Mouse (Mus musculus): ENCODE measurements around the gene Zfand5.

Zfand5 gene

DNA sequence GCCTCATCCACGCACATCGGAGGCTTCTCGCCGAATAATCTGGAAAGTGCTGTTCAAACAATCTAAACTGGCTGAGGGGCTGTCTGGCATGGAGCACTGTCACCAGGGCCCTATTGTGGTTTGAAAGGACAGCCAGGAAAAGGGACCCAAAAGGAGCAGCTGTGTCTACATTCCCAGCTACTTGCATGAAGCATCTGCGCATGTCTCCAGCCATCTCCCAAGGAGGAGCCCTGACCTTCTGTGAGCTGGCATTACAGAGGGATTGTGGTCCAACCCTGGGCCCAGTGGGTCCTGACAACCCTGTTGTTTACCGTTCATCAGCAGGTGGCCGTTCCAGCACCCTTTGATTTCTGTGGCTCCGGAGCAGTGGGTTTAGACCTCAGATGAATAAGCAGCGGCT lies 56.9 kb downstream of the Zfand5 start:
- no peak for DNase-seq (ENCODE audit: low read depth, low spot score)

DNA sequence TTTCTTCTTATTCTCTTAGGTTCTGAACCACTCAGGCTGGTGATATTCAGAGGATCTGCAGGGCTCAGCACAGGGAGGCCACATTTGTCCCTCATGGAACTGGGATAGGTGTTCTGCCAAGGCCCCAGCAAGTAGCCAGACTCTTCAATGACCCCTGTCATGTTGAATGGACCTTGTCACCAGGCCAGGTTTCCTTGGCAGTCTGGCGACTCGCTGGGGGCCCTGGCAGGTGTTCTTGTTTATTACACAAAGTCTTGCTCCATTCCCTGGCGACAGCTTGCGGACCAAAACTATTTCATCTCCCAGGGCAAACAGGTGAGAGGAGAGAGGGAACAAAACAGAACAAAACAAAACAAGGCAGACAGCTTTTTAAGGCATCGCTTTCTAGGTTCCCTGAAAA lies 57.7 kb downstream of the Zfand5 start:
- DNase-seq (ENCODE audit: low read depth, low spot score), result no peak

DNA sequence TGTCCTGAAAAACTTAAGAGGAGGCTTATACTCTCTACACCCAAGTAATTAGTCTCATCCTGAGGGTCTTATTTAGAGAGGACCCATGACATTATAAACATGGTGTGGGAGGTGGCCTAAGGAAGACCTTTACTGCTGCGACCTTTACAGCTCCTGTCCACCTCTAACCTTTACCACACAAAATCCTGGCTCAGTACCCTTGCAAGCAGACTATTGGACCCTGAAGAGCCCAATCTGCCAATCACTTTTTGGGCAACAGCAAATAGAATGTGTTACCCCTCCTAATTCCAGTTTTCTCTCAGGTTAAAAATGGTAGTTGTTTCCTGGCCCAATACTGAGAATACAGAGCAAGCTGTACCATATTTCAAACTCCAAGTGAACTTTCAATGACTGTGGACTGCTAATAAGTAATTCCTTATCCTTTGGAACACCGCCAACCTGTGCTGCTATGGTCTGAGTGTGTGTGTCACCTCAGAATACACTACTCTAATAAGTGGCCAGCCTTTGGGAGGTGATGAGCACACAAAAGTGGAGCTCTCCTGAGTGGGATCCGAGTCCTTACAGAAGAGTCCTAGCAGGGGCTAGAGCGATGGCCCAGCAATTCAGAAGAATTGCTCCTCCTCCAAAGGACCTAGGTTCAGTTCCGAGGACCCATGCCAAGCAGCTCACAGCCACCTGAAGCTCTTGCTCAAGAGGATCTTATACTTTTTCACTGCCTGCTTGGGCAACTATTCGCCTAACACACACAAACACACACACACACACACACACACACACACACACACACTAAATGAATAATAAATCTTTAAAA lies 58.4 kb downstream of the Zfand5 start:
- DNase-seq (ENCODE audit: low read depth, low spot score), result no peak

DNA sequence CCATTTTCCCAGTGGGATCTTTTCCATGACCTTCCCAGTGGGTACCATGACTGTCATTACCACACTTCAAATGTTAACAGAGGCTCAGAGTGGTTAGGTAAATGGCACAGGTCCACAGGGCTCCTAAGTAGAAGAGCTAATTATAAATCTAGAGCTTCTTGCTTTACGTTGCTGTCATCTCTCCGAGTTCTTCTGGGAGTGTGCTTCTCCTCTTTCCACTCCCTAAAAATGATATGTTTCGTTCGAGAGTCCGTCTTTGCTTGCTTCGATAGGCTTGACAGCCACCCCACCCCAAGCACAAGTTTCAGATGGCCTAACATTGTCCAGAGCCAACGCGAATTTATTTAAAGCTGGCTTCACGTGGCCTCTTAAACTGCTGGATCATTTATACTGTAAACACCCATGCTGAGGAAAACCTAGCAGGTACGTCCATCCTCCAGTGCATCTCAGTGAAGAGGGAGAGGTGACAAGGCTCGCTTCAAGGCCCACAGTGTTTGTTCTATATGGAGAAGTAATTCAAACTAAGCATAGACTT lies 59.6 kb downstream of the Zfand5 start:
- no peak for DNase-seq (ENCODE audit: low read depth, low spot score)
